Mouse (Mus musculus): ENCODE data around the gene Kif2b. TPM values are rescaled to one million over a fixed set of nuclear protein-coding genes. Genes with fewer than 3 reads are reported as not detected.

The Kif2b gene
- not detected for total RNA-seq (2021)

GRCm38 (mm10) chr11:91577317-91577716, at the start of gene Kif2b:
Kif2b (minus strand) TSS chr11:91577558.
- no peak for DNase-seq

GRCm38 (mm10) chr11:91593088-91593487, 15.7 kb upstream of the Kif2b start:
- no peak for DNase-seq
- intact Hi-C loops (cut with DNase I), result no loop called here

More at GRCm38 (mm10) chr11:91577317-91577716, at the start of gene Kif2b:
- intact Hi-C loops (cut with DNase I), result no loop called here

- DNase-seq, result no peak
- intact Hi-C loops (cut with DNase I), result no loop called here
Observed at GRCm38 (mm10) chr11:91576856-91577255, 502 bp downstream of the Kif2b start.

DNA sequence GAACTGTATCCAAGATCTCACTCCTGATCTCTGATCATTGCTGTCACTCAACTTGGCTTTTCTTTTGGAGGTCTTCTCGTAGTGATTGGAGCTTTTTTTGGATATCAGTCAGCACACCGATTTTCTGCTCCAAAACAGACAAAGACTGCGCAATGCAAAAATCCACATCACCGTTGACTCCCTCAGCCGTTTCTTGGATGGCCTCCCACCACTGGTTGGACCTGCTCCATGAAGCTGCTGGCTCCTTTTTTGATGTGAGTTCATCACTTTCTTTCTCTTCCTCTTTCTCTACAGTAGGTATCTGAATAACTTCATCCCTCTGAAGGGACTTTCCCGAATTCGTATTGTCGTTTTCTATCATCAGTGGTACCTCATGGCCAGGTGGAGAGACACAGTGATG, 2.0 kb downstream of the Kif2b start:
- DNase-seq, result peak; percentile 45
- intact Hi-C loops (cut with DNase I), result no loop called here

DNA sequence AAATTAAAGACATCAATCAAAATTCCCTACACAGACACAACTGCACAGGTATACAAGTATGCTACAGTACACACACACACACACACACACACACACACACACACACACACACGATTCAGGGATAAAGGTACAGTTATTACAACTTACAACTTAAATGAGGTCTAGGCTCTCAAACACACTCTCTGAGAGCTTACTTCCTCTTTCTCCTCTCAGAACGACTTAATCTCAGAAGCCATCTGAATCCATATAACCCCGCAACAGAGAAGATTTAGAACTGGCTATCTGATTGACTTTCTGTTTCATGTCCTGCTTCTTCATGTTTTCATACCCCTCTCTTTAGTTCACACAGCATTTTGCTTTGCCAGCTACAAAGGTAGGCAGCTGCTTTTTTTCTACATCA, 2.9 kb downstream of the Kif2b start:
- intact Hi-C loops (cut with DNase I), result no loop called here
- DNase-seq, result no peak

DNA sequence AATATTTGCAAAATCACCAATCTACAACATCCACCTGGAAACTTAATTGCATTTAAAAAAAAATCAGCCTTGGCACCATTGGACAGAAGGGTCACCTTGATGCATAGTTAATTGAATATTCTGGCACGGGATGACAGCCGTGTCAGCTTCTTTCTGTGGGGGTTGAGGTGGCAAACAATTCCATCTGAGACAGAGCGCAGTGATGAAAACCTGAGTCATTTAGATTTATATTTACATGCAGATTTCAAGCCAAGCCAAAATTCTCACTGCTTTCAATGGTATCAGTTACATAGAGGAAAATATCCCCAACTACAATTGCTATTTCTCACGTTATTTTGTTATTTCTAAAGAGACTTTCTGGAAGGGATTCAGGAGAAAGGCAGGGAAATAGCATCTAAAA, 46.6 kb downstream of the Kif2b start:
- no peak for DNase-seq
- intact Hi-C loops (cut with DNase I), result no loop called here

Data from left cerebral cortex, postnatal 4 days (tissue).